Mouse (Mus musculus) limb, embryonic 14.5 days (tissue): ENCODE results near the gene Smco4. TPM values are rescaled to one million over a fixed set of nuclear protein-coding genes. Genes with fewer than 3 reads are reported as not detected.

Source experiments
- ATAC-seq: fragments of 200-750 bp; cut with Nextera tagmentation; 2 replicates; pipeline ENCODE4 v1.8.0; 2017; ENCODE audit warnings: low read depth, moderate number of reproducible peaks, moderate TSS enrichment; ENCODE audit not compliant: low FRiP score
- DNase-seq: peaks from one replicate; pipeline ENCODE4 v3.0.0-alpha.2; 2015; ENCODE audit warnings: low spot score
- H3K27ac ChIP-seq: fragments of 300-500 bp; sonication (generic); replicated peaks from 2 replicates; pipeline ENCODE4 v1.5.1; 2014; ENCODE audit warnings: low read depth, mild to moderate bottlenecking, low read length, moderate library complexity, mixed read lengths
- H3K27me3 ChIP-seq: fragments of 300-500 bp; sonication (generic); 2 replicates; pipeline ENCODE4 v1.6.1; 2014; ENCODE audit warnings: low read length, mixed read lengths; ENCODE audit not compliant: control insufficient read depth, insufficient read depth
- H3K36me3 ChIP-seq: fragments of 300-500 bp; sonication (generic); 2 replicates; pipeline ENCODE4 v1.6.1; 2014; ENCODE audit warnings: mild to moderate bottlenecking, low read length, moderate library complexity, mixed read lengths; ENCODE audit not compliant: control insufficient read depth, insufficient read depth
- H3K4me1 ChIP-seq: fragments of 300-500 bp; sonication (generic); 2 replicates; pipeline ENCODE4 v1.6.1; 2014; ENCODE audit warnings: antibody characterized with exemption, low read length, mixed read lengths; ENCODE audit not compliant: control insufficient read depth, insufficient read depth
- H3K4me2 ChIP-seq: fragments of 300-500 bp; sonication (generic); replicated peaks from 2 replicates; pipeline ENCODE4 v1.6.1; 2014; ENCODE audit warnings: low read depth, mild to moderate bottlenecking, low read length, moderate library complexity; ENCODE audit not compliant: severe bottlenecking
- H3K4me3 ChIP-seq: fragments of 300-500 bp; sonication (generic); replicated peaks from 2 replicates; pipeline ENCODE4 v1.5.1; 2014; ENCODE audit warnings: low read length
- H3K9ac ChIP-seq: fragments of 300-500 bp; sonication (generic); 2 replicates; pipeline ENCODE4 v1.6.1; 2014; ENCODE audit warnings: mild to moderate bottlenecking, low read depth, low read length, moderate library complexity; ENCODE audit not compliant: severe bottlenecking
- H3K9me3 ChIP-seq: fragments of 300-500 bp; sonication (generic); 2 replicates; pipeline ENCODE4 v1.6.1; 2016; ENCODE audit warnings: low read length; ENCODE audit not compliant: control insufficient read depth
- POLR2A ChIP-seq: fragments of 200-500 bp; IDR thresholded peaks from 2 replicates; pipeline ENCODE4 v1.8.0; 2012; ENCODE audit warnings: inconsistent platforms, mild to moderate bottlenecking, moderate library complexity, borderline replicate concordance; ENCODE audit not compliant: insufficient read depth, insufficient read length; ENCODE audit errors: extremely low read depth
- WGBS: fragments of 180-500 bp; shearing (Covaris S2); extraction: QIAGEN DNeasy Blood & Tissue Kit; methylation state at CpG from one replicate; pipeline ENCODE4 v1.1.7; 2014; 5-methylcytosine and 5-hydroxymethylcytosine counted together
- polyA plus RNA-seq, 2 experiments: library from polyadenylated mRNA; depleted of rRNA in 1 of 2; stranded (reverse) in 1 of 2; unstranded in 1 of 2; fragments of >200 nt; fragmentation: Nextera tagmentation in 1 of 2; extraction: Ambion mirVana in 1 of 2; gene quantifications; 2 replicates each; pipeline versions ENCODE4 v1.2.1 to v1.2.3; 2012 to 2014

The Smco4 gene
- polyA plus RNA-seq, 2 experiments = 6.9 to 24.5 TPM

GRCm38 (mm10) chr9:15516007-15516406 is 22.8 kb downstream of the Smco4 start:
- DNase-seq = no peak
- no peak overlapping the region for H3K4me3 ChIP-seq
- no peaks in the 10 kb centered on the region for H3K9me3 ChIP-seq
- no peak overlapping the region for H3K9ac ChIP-seq
- no peak for TF ChIP-seq POLR2A
- H3K27ac ChIP-seq = no peak overlapping the region
- H3K4me1 ChIP-seq = peaks cover 4% of the 10 kb centered on the region
- H3K36me3 ChIP-seq = no peaks in the 10 kb centered on the region
- no peak for ATAC-seq
- H3K27me3 ChIP-seq = no peaks in the 10 kb centered on the region
- no peak overlapping the region for H3K4me2 ChIP-seq
- WGBS = 77% methylated on average over 2 of the region's 2 CpGs

GRCm38 (mm10) chr9:15517979-15518378 is 24.7 kb downstream of the Smco4 start:
- H3K9ac ChIP-seq = no peak overlapping the region
- no peaks in the 10 kb centered on the region for H3K9me3 ChIP-seq
- DNase-seq (no peak), ATAC-seq (no peak)
- H3K27ac ChIP-seq = no peak overlapping the region
- H3K4me2 ChIP-seq = no peak overlapping the region
- TF ChIP-seq POLR2A = no peak
- WGBS = 84% methylated on average over 4 of the region's 4 CpGs
- H3K36me3 ChIP-seq = no peaks in the 10 kb centered on the region
- peaks cover 2% of the 10 kb centered on the region for H3K4me1 ChIP-seq
- no peaks in the 10 kb centered on the region for H3K27me3 ChIP-seq
- no peak overlapping the region for H3K4me3 ChIP-seq

GRCm38 (mm10) chr9:15522348-15522747 is 29.1 kb downstream of the Smco4 start:
- Histone ChIP-seq H3K9me3 (no peaks in the 10 kb centered on the region), H3K36me3 (no peaks in the 10 kb centered on the region), H3K9ac (no peak overlapping the region), H3K4me1 (peaks cover 18% of the 10 kb centered on the region), H3K27ac (no peak overlapping the region), H3K27me3 (no peaks in the 10 kb centered on the region), H3K4me2 (no peak overlapping the region), H3K4me3 (no peak overlapping the region)
- WGBS = 82% methylated on average over 10 of the region's 10 CpGs
- ATAC-seq (no peak), DNase-seq (no peak)
- TF ChIP-seq POLR2A = no peak

GRCm38 (mm10) chr9:15522887-15523286 is 29.7 kb downstream of the Smco4 start:
- H3K36me3 ChIP-seq = no peaks in the 10 kb centered on the region
- H3K27ac ChIP-seq = no peak overlapping the region
- no peak overlapping the region for H3K4me2 ChIP-seq
- no peak overlapping the region for H3K4me3 ChIP-seq
- 0 out of 2 replicates have a peak overlapping the region, but pooled peaks have one; percentile 4 for H3K9ac ChIP-seq
- ATAC-seq (no peak; the same call in 1 of the 2 replicates), DNase-seq (no peak)
- WGBS = 65% methylated on average over 5 of the region's 5 CpGs
- no peaks in the 10 kb centered on the region for H3K27me3 ChIP-seq
- no peak for TF ChIP-seq POLR2A
- peaks cover 18% of the 10 kb centered on the region for H3K4me1 ChIP-seq
- no peaks in the 10 kb centered on the region for H3K9me3 ChIP-seq

- no peak for ATAC-seq
- 71% methylated on average over 6 of the region's 6 CpGs for WGBS
- H3K4me1 ChIP-seq = peaks cover 20% of the 10 kb centered on the region
These were observed 30.4 kb downstream of the Smco4 start for GRCm38 (mm10) chr9:15523646-15524045.

GRCm38 (mm10) chr9:15525246-15525645 is 32.0 kb downstream of the Smco4 start:
- Histone ChIP-seq H3K4me1 (peaks cover 32% of the 10 kb centered on the region), H3K9me3 (no peaks in the 10 kb centered on the region), H3K27ac (no peak overlapping the region), H3K27me3 (no peaks in the 10 kb centered on the region), H3K4me2 (no peak overlapping the region), H3K36me3 (no peaks in the 10 kb centered on the region), H3K4me3 (no peak overlapping the region), H3K9ac (no peak overlapping the region)
- WGBS = 49% methylated on average over 8 of the region's 8 CpGs
- DNase-seq (no peak), ATAC-seq (no peak)
- TF ChIP-seq POLR2A = no peak

More at GRCm38 (mm10) chr9:15523646-15524045, 30.4 kb downstream of the Smco4 start:
- no peak for TF ChIP-seq POLR2A
- Histone ChIP-seq H3K4me2 (no peak overlapping the region), H3K9ac (no peak overlapping the region), H3K27ac (no peak overlapping the region), H3K9me3 (no peaks in the 10 kb centered on the region), H3K27me3 (no peaks in the 10 kb centered on the region), H3K36me3 (no peaks in the 10 kb centered on the region), H3K4me3 (no peak overlapping the region)
- no peak for DNase-seq
